Mouse (Mus musculus) lung, adult 2 months (tissue): ENCODE results near the gene Olfr1136. TPM values are rescaled to one million over a fixed set of nuclear protein-coding genes. Genes with fewer than 3 reads are reported as not detected.

ENCODE experiments used
- DNase-seq: peaks from one replicate; pipeline ENCODE4 v3.0.0; 2022
- H3K4me1 ChIP-seq: fragments of 200-500 bp; 2 replicates; pipeline ENCODE4 v1.6.1; 2011; ENCODE audit warnings: low read length; ENCODE audit not compliant: control insufficient read depth, insufficient read depth
- H3K4me3 ChIP-seq: fragments of 200-500 bp; replicated peaks from 2 replicates; pipeline ENCODE3; 2011; ENCODE audit warnings: low read depth, mild to moderate bottlenecking, control low read depth, low read length; ENCODE audit errors: extremely low read depth
- CTCF ChIP-seq: fragments of 200-500 bp; IDR thresholded peaks from 2 replicates; pipeline ENCODE4 v1.5.1; 2011; ENCODE audit warnings: mild to moderate bottlenecking, low read length, control low read depth; ENCODE audit not compliant: insufficient read depth
- POLR2A ChIP-seq: fragments of 200-500 bp; IDR thresholded peaks from 2 replicates; pipeline ENCODE4 v1.6.1; 2011; ENCODE audit warnings: low read depth, mild to moderate bottlenecking, control low read depth, low read length, borderline replicate concordance; ENCODE audit errors: extremely low read depth
- WGBS: fragments of 180-500 bp; shearing (Covaris S2); methylation state at CpG from one replicate; pipeline ENCODE4 v1.1.7; 2018; 5-methylcytosine and 5-hydroxymethylcytosine counted together
- polyA plus RNA-seq: library from polyadenylated mRNA; depleted of rRNA; stranded (reverse); fragments of >200 nt; gene quantifications from 2 replicates; pipeline ENCODE4 v1.2.3, GENCODE M21; 2012; rRNA removed

Gene Olfr1136
- not detected in 2 replicates for polyA plus RNA-seq

GRCm38 (mm10) chr2:87693847-87694246 is at the start of gene Olfr1136:
Olfr1136 (minus strand) TSS chr2:87693947.
- no peak within 1 kb of the TSS for H3K4me3 ChIP-seq
- no peaks in the 10 kb centered on the region for H3K4me1 ChIP-seq
- TF ChIP-seq POLR2A (no peak), CTCF (no peak)
- DNase-seq: no peak

- Histone ChIP-seq H3K4me1 (no peaks in the 10 kb centered on the region), H3K4me3 (no peak within 1 kb of the TSS)
- DNase-seq: no peak
- TF ChIP-seq CTCF (no peak), POLR2A (no peak)
- WGBS: 76% methylated on average over 3 of the region's 3 CpGs
Measured at GRCm38 (mm10) chr2:87743452-87743851, 49.7 kb upstream of the Olfr1136 start, which contains the start of gene Olfr1140. Olfr1140 (plus strand) TSS chr2:87743752.

GRCm38 (mm10) chr2:87739878-87740277 is 46.1 kb upstream of the Olfr1136 start, which contains the start of gene Olfr1138:
Olfr1138 (minus strand) TSS chr2:87739978.
- no peak within 1 kb of the TSS for H3K4me3 ChIP-seq
- 71% methylated on average over 1 of the region's 1 CpGs for WGBS
- TF ChIP-seq POLR2A (no peak), CTCF (no peak)
- no peaks in the 10 kb centered on the region for H3K4me1 ChIP-seq
- no peak for DNase-seq

GRCm38 (mm10) chr2:87713079-87713478 is 19.3 kb upstream of the Olfr1136 start, which contains the start of gene Olfr1137:
Olfr1137 (minus strand) TSS chr2:87713179.
- Histone ChIP-seq H3K4me1 (no peaks in the 10 kb centered on the region), H3K4me3 (no peak within 1 kb of the TSS)
- DNase-seq: no peak
- TF ChIP-seq CTCF: no peak
- no peak for TF ChIP-seq POLR2A

- WGBS: 6% methylated on average over 1 of the region's 1 CpGs
- no peak within 1 kb of the TSS for H3K4me3 ChIP-seq
- TF ChIP-seq CTCF (no peak), POLR2A (no peak)
- DNase-seq: no peak
- H3K4me1 ChIP-seq: no peaks in the 10 kb centered on the region
Measured at GRCm38 (mm10) chr2:87673564-87673963, 20.2 kb downstream of the Olfr1136 start, which contains the start of gene Olfr1135. Olfr1135 (minus strand) TSS chr2:87673664.

- H3K4me3 ChIP-seq: no peak within 1 kb of the TSS
- DNase-seq: no peak
- no peaks in the 10 kb centered on the region for H3K4me1 ChIP-seq
- TF ChIP-seq CTCF (no peak), POLR2A (no peak)
- WGBS: 66% methylated on average over 2 of the region's 2 CpGs
Measured at GRCm38 (mm10) chr2:87658360-87658759, 35.4 kb downstream of the Olfr1136 start, which contains the start of gene Olfr1134. Olfr1134 (minus strand) TSS chr2:87658460.

- Histone ChIP-seq H3K4me3 (no peak within 1 kb of the TSS), H3K4me1 (no peaks in the 10 kb centered on the region)
- TF ChIP-seq CTCF (no peak), POLR2A (no peak)
- no peak for DNase-seq
Measured at GRCm38 (mm10) chr2:87647274-87647673, 46.5 kb downstream of the Olfr1136 start, which contains the start of gene Olfr1133. Olfr1133 (minus strand) TSS chr2:87647374.

Other genes with a start within 250 kb of the Olfr1136 start
- gene Olfr1126, start 240.0 kb downstream of the Olfr1136 start, polyA plus RNA-seq: not detected in 2 replicates
- gene Pramel7, start 196.9 kb downstream of the Olfr1136 start, polyA plus RNA-seq: not detected in 2 replicates
- gene Pramel6, start 187.4 kb downstream of the Olfr1136 start, polyA plus RNA-seq: not detected in 2 replicates
- not detected in 2 replicates for gene Olfr153, start 162.2 kb downstream of the Olfr1136 start, polyA plus RNA-seq
- not detected in 2 replicates for gene Olfr1128, start 148.4 kb downstream of the Olfr1136 start, polyA plus RNA-seq
- not detected in 2 replicates for gene Olfr1129, start 120.0 kb downstream of the Olfr1136 start, polyA plus RNA-seq
- gene Olfr1130, start 87.7 kb downstream of the Olfr1136 start, polyA plus RNA-seq: not detected in 2 replicates
- gene Olfr1131, start 66.8 kb downstream of the Olfr1136 start, polyA plus RNA-seq: not detected in 2 replicates
- not detected in 2 replicates for gene Olfr1132, start 56.4 kb downstream of the Olfr1136 start, polyA plus RNA-seq
- gene Olfr1133, start 46.6 kb downstream of the Olfr1136 start, polyA plus RNA-seq: not detected in 2 replicates
- not detected in 2 replicates for gene Olfr1134, start 35.5 kb downstream of the Olfr1136 start, polyA plus RNA-seq
- gene Olfr1135, start 20.3 kb downstream of the Olfr1136 start, polyA plus RNA-seq: not detected in 2 replicates
- not detected in 2 replicates for gene Olfr1137, start 19.2 kb upstream of the Olfr1136 start, polyA plus RNA-seq
- gene Olfr1138, start 46.0 kb upstream of the Olfr1136 start, polyA plus RNA-seq: not detected in 2 replicates
- not detected in 2 replicates for gene Olfr1140, start 49.8 kb upstream of the Olfr1136 start, polyA plus RNA-seq
- gene Olfr1141, start 60.0 kb upstream of the Olfr1136 start, polyA plus RNA-seq: not detected in 2 replicates
- gene Olfr152, start 85.5 kb upstream of the Olfr1136 start, polyA plus RNA-seq: not detected in 2 replicates
- gene Olfr1143, start 106.6 kb upstream of the Olfr1136 start, polyA plus RNA-seq: not detected in 2 replicates
- gene Olfr1145, start 115.9 kb upstream of the Olfr1136 start, polyA plus RNA-seq: not detected in 2 replicates
- not detected in 2 replicates for gene Olfr1148, start 136.6 kb upstream of the Olfr1136 start, polyA plus RNA-seq
- not detected in 2 replicates for gene Olfr1150-ps1, start 150.0 kb upstream of the Olfr1136 start, polyA plus RNA-seq
- not detected in 2 replicates for gene Olfr1151, start 161.9 kb upstream of the Olfr1136 start, polyA plus RNA-seq
- not detected in 2 replicates for gene Olfr1152, start 172.5 kb upstream of the Olfr1136 start, polyA plus RNA-seq
- gene Olfr1153, start 201.0 kb upstream of the Olfr1136 start, polyA plus RNA-seq: not detected in 2 replicates
- not detected in 2 replicates for gene Olfr1154, start 211.2 kb upstream of the Olfr1136 start, polyA plus RNA-seq